In genomic region chr11:101582054-101583035, GRCm38 (mm10) we compare ENCODE assay signal across 8 mouse cellular contexts. TPM values are rescaled to one million over a fixed set of nuclear protein-coding genes. Genes with fewer than 3 reads are reported as not detected.
DNase-seq lines count a peak whose midpoint lies in the region; ATAC-seq and TF ChIP-seq lines count a peak whose summit lies in the region.

Gene Tmem106a, plus strand, starts transcription at chr11:101582242.

- peak within 1 kb of the TSS; percentile 29 for H3K4me3 ChIP-seq in cerebellum, adult 2 months (replicated peaks; ENCODE audit: insufficient read depth, low read depth, low read length)
- H3K4me3 ChIP-seq in lung, embryonic 15.5 days = peak within 1 kb of the TSS; percentile 53

- no peaks in the 10 kb centered on the region for H3K9me3 ChIP-seq in lung, embryonic 15.5 days

- TF ChIP-seq CTCF in cerebellum, adult 2 months (IDR thresholded peaks at IDR 0.05; ENCODE audit: borderline replicate concordance, insufficient read depth, low read depth, low read length) = no peak

- H3K9ac ChIP-seq in lung, embryonic 15.5 days = peak within 1 kb of the TSS; percentile 55

- peaks cover 28% of the 10 kb centered on the region for H3K36me3 ChIP-seq in lung, embryonic 15.5 days

- WGBS in cerebellum, adult 2 months = 26% methylated on average over 31 of the region's 31 CpGs
- 18% methylated on average over 30 of the region's 31 CpGs for WGBS in lung, embryonic 15.5 days

- no peak for TF ChIP-seq POLR2A in cerebellum, adult 2 months (IDR thresholded peaks at IDR 0.05; ENCODE audit: borderline replicate concordance, insufficient read depth, low read length)

- H3K27ac ChIP-seq in cerebellum, adult 2 months (ENCODE audit: insufficient read depth, low read length) = no peak within 1 kb of the TSS
- H3K27ac ChIP-seq in lung, embryonic 15.5 days = no peak within 1 kb of the TSS; the same call in 1 of the 2 replicates

- H3K27me3 ChIP-seq in cerebellum, adult 2 months (ENCODE audit: control insufficient read depth, insufficient read depth, low read length) = no peaks in the 10 kb centered on the region
- no peaks in the 10 kb centered on the region for H3K27me3 ChIP-seq in lung, embryonic 15.5 days

- DNase-seq in cerebellum, adult 2 months = no peak
- no peak for DNase-seq in cerebellum, adult 8-10 months
- DNase-seq in embryo, embryonic 10.5 days (ENCODE audit: low spot score) = peak; percentile 83
- peak; percentile 98 for DNase-seq in heart, adult 11 months
- DNase-seq in kidney, adult 11 months = peak; percentile 79
- peak; percentile 41 for DNase-seq in ovary, adult 18-20 months (ENCODE audit: low spot score)
- peak; percentile 59 for DNase-seq in urinary bladder, postnatal 25 days (ENCODE audit: low spot score)

- no peaks in the 10 kb centered on the region; the same call in 1 of the 2 replicates for H3K4me1 ChIP-seq in cerebellum, adult 2 months (ENCODE audit: control insufficient read depth, insufficient read depth, low read length)
- H3K4me1 ChIP-seq in lung, embryonic 15.5 days = peaks cover 6% of the 10 kb centered on the region; the same call in 1 of the 2 replicates

- peak within 1 kb of the TSS; percentile 64 for H3K4me2 ChIP-seq in lung, embryonic 15.5 days

- ATAC-seq in lung, embryonic 15.5 days (ENCODE audit: borderline replicate concordance, extremely low read depth, low FRiP score, low TSS enrichment) = peak; percentile 83; the same call in 1 of the 2 replicates

RNA-seq across cellular contexts. Expression of gene Tmem106a, which starts in this region (rescaled TPM):
- 1.6 and 2.0 TPM in 2 replicates for polyA plus RNA-seq in cerebellum, adult 2 months (2012; rRNA removed)
- 3.6 and 5.5 TPM in 2 replicates for polyA plus RNA-seq in lung, embryonic 15.5 days (2015; fragmentation: Nextera tagmentation; extraction: Ambion mirVana)

Comparison
In these comparisons a context has a peak if more than half of its experiments do, and no peak if none do; other contexts are left out.
1. DNase-seq: peak in embryo, embryonic 10.5 days (single experiment), heart, adult 11 months (single experiment), kidney, adult 11 months (single experiment), ovary, adult 18-20 months (single experiment) and urinary bladder, postnatal 25 days (single experiment); none in cerebellum, adult 2 months (0 of 2) and cerebellum, adult 8-10 months (single experiment).